11 mouse cellular contexts compared by ENCODE assay signal in genomic region chr16:50293502-50294228, GRCm38 (mm10).
DNase-seq lines count a peak whose midpoint lies in the region; ATAC-seq and TF ChIP-seq lines count a peak whose summit lies in the region.
"Had no signal": no experiment of that assay in that cellular context is flagged by ENCODE, and none has a peak within 500 bp of the region (broad histone marks: within the 10 kb centered on the region; RNA-seq: fewer than 3 reads in every experiment).

No protein-coding gene starts in this region.

- no peak for TF ChIP-seq EP300 in MEL (IDR thresholded peaks at IDR 0.05; ENCODE audit: low read depth in 1 of 2, low read length in 2 of 2)

- no peak for DNase-seq in forebrain, embryonic 11.5 days (ENCODE audit: low spot score)
- DNase-seq in limb, embryonic 14.5 days (ENCODE audit: low spot score): peak; percentile 30
- DNase-seq in limb, embryonic 10.5 days (ENCODE audit: low spot score): no peak
- DNase-seq in MEL (ENCODE audit: low read depth, low spot score): peak; percentile 73
- DNase-seq in induced T-regulatory cell, adult 2 months (ENCODE audit: low read depth): peak; percentile 44
- DNase-seq in gastrocnemius, adult 8-10 months (ENCODE audit: low spot score in 2 of 2): no peak
- DNase-seq: cerebellum, postnatal 36 days; thymus, adult 2 months had no signal

- no peak overlapping the region for H3K4me3 ChIP-seq in forebrain, embryonic 12.5 days (replicated peaks)
- no peak overlapping the region for H3K4me3 ChIP-seq in forebrain, embryonic 11.5 days (ENCODE audit: low read depth, low read length)
- no peak overlapping the region for H3K4me3 ChIP-seq in limb, embryonic 14.5 days (replicated peaks; ENCODE audit: low read length)
- no peak overlapping the region for H3K4me3 ChIP-seq in limb, embryonic 10.5 days
- H3K4me3 ChIP-seq in MEL (ENCODE audit: control insufficient read depth in 1 of 2, insufficient read depth in 1 of 2, low read depth in 2 of 2, low read length in 2 of 2): no peak overlapping the region
- H3K4me3 ChIP-seq in neural tube, embryonic 15.5 days (replicated peaks): no peak overlapping the region

- 0 out of 2 replicates have a peak, but pooled peaks have one; percentile 27 for ATAC-seq in forebrain, embryonic 12.5 days (ENCODE audit: low FRiP score)
- ATAC-seq in forebrain, embryonic 11.5 days (replicated peaks; ENCODE audit: low FRiP score): no peak
- ATAC-seq in limb, embryonic 14.5 days (ENCODE audit: low FRiP score, low read depth): no peak
- no peak for ATAC-seq in neural tube, embryonic 15.5 days (ENCODE audit: low FRiP score)

- H3K4me2 ChIP-seq in forebrain, embryonic 12.5 days: no peak overlapping the region
- no peak overlapping the region for H3K4me2 ChIP-seq in forebrain, embryonic 11.5 days (ENCODE audit: low read depth, low read length, severe bottlenecking)
- H3K4me2 ChIP-seq in limb, embryonic 14.5 days (replicated peaks; ENCODE audit: low read depth, low read length, severe bottlenecking): no peak overlapping the region
- no peak overlapping the region for H3K4me2 ChIP-seq in neural tube, embryonic 15.5 days

- WGBS in forebrain, embryonic 12.5 days: 76% methylated on average over 4 of the region's 4 CpGs
- WGBS in forebrain, embryonic 11.5 days: 80% methylated on average over 4 of the region's 4 CpGs
- WGBS in limb, embryonic 14.5 days: 74% methylated on average over 4 of the region's 4 CpGs
- 83% methylated on average over 4 of the region's 4 CpGs for WGBS in limb, embryonic 10.5 days
- WGBS in neural tube, embryonic 15.5 days: 91% methylated on average over 4 of the region's 4 CpGs

- H3K27me3 ChIP-seq in forebrain, embryonic 12.5 days: no peaks in the 10 kb centered on the region
- no peaks in the 10 kb centered on the region for H3K27me3 ChIP-seq in forebrain, embryonic 11.5 days (ENCODE audit: control insufficient read depth, insufficient read depth, low read length)
- H3K27me3 ChIP-seq in limb, embryonic 14.5 days (ENCODE audit: control insufficient read depth, insufficient read depth, low read length): no peaks in the 10 kb centered on the region
- no peaks in the 10 kb centered on the region for H3K27me3 ChIP-seq in limb, embryonic 10.5 days (ENCODE audit: low read depth, poor library complexity, severe bottlenecking)
- H3K27me3 ChIP-seq in MEL (ENCODE audit: control insufficient read depth in 1 of 2, insufficient read depth in 2 of 2, low read length in 2 of 2): no peaks in the 10 kb centered on the region
- H3K27me3 ChIP-seq in neural tube, embryonic 15.5 days (replicated peaks): no peaks in the 10 kb centered on the region

- TF ChIP-seq RAD21 in MEL (IDR thresholded peaks at IDR 0.05; ENCODE audit: low read depth, low read length): peak; percentile 49

- peak in 2 of 3 experiments; percentile 43 to 68; a peak in 4 of 6 replicates for TF ChIP-seq CTCF in MEL (IDR thresholded peaks at IDR 0.05 in 2 of 3, conservative IDR thresholded peaks at IDR 0.05 in 1 of 3; ENCODE audit: control insufficient read depth in 1 of 3, insufficient read depth in 1 of 3, low read depth in 2 of 3, low read length in 3 of 3, poor library complexity in 1 of 3, severe bottlenecking in 1 of 3)

- H3K36me3 ChIP-seq in forebrain, embryonic 12.5 days (replicated peaks): no peaks in the 10 kb centered on the region
- no peaks in the 10 kb centered on the region for H3K36me3 ChIP-seq in forebrain, embryonic 11.5 days (ENCODE audit: control insufficient read depth, insufficient read depth, low read length)
- H3K36me3 ChIP-seq in limb, embryonic 14.5 days (ENCODE audit: control insufficient read depth, insufficient read depth, low read length): no peaks in the 10 kb centered on the region
- H3K36me3 ChIP-seq in limb, embryonic 10.5 days: no peaks in the 10 kb centered on the region
- peaks cover 0 to 37% of the 10 kb centered on the region in 2 experiments; a peak in 2 of 4 replicates for H3K36me3 ChIP-seq in MEL (ENCODE audit: control insufficient read depth in 1 of 2, insufficient read depth in 2 of 2, low read length in 2 of 2)
- H3K36me3 ChIP-seq in neural tube, embryonic 15.5 days: no peaks in the 10 kb centered on the region

- H3K27ac ChIP-seq in forebrain, embryonic 12.5 days: no peak overlapping the region
- H3K27ac ChIP-seq in forebrain, embryonic 11.5 days (ENCODE audit: low read depth, low read length): no peak overlapping the region
- H3K27ac ChIP-seq in limb, embryonic 14.5 days (replicated peaks; ENCODE audit: low read depth, low read length): no peak overlapping the region
- no peak overlapping the region for H3K27ac ChIP-seq in limb, embryonic 10.5 days
- H3K27ac ChIP-seq in MEL (ENCODE audit: control insufficient read depth, low read depth, low read length): peak overlapping the region; percentile 31; the same call in 1 of the 2 replicates
- no peak overlapping the region for H3K27ac ChIP-seq in neural tube, embryonic 15.5 days (replicated peaks)
- H3K27ac ChIP-seq: liver, embryonic 14.5 days had no signal

- no peak for TF ChIP-seq POLR2A in limb, embryonic 14.5 days (IDR thresholded peaks at IDR 0.05; ENCODE audit: borderline replicate concordance, extremely low read depth, insufficient read depth, insufficient read length)
- TF ChIP-seq POLR2A in MEL (IDR thresholded peaks at IDR 0.05; ENCODE audit: control insufficient read depth in 1 of 2, insufficient read depth in 1 of 2, low read depth in 1 of 2, low read length in 2 of 2, poor library complexity in 1 of 2): no peak

- H3K79me2 ChIP-seq in MEL (ENCODE audit: control insufficient read depth, insufficient read depth, low read length, poor library complexity): no peaks in the 10 kb centered on the region

- H3K4me1 ChIP-seq in forebrain, embryonic 12.5 days: no peaks in the 10 kb centered on the region
- no peaks in the 10 kb centered on the region for H3K4me1 ChIP-seq in forebrain, embryonic 11.5 days (replicated peaks; ENCODE audit: control insufficient read depth, insufficient read depth, low read length)
- H3K4me1 ChIP-seq in limb, embryonic 14.5 days (ENCODE audit: control insufficient read depth, insufficient read depth, low read length): no peaks in the 10 kb centered on the region
- H3K4me1 ChIP-seq in limb, embryonic 10.5 days: peaks cover 17% of the 10 kb centered on the region
- H3K4me1 ChIP-seq in MEL (ENCODE audit: control insufficient read depth in 1 of 2, insufficient read depth in 2 of 2, low read length in 2 of 2): peaks cover 15 to 18% of the 10 kb centered on the region in 2 experiments
- H3K4me1 ChIP-seq in neural tube, embryonic 15.5 days: no peaks in the 10 kb centered on the region

- no peaks in the 10 kb centered on the region for H3K9me3 ChIP-seq in forebrain, embryonic 12.5 days
- no peaks in the 10 kb centered on the region for H3K9me3 ChIP-seq in forebrain, embryonic 11.5 days (ENCODE audit: control insufficient read depth, low read length)
- H3K9me3 ChIP-seq in limb, embryonic 14.5 days (ENCODE audit: control insufficient read depth, low read length): no peaks in the 10 kb centered on the region
- H3K9me3 ChIP-seq in limb, embryonic 10.5 days (replicated peaks): no peaks in the 10 kb centered on the region
- no peaks in the 10 kb centered on the region for H3K9me3 ChIP-seq in MEL (replicated peaks; ENCODE audit: insufficient read depth, low read length)
- no peaks in the 10 kb centered on the region for H3K9me3 ChIP-seq in neural tube, embryonic 15.5 days (replicated peaks)

- H3K9ac ChIP-seq in forebrain, embryonic 12.5 days: no peak overlapping the region
- no peak overlapping the region for H3K9ac ChIP-seq in forebrain, embryonic 11.5 days (ENCODE audit: low read length)
- H3K9ac ChIP-seq in limb, embryonic 14.5 days (ENCODE audit: low read depth, low read length, severe bottlenecking): no peak overlapping the region
- H3K9ac ChIP-seq in MEL (ENCODE audit: control insufficient read depth, low read depth, low read length, poor library complexity, severe bottlenecking): peak overlapping the region; percentile 14; the same call in 1 of the 2 replicates
- no peak overlapping the region for H3K9ac ChIP-seq in neural tube, embryonic 15.5 days (replicated peaks)
- H3K9ac ChIP-seq: liver, embryonic 14.5 days had no signal

TF ChIP-seq in MEL, 35 proteins besides CTCF, POLR2A, EP300 and RAD21:
- peak; percentile 73 for TF ChIP-seq SMC3 (IDR thresholded peaks at IDR 0.05; ENCODE audit: low read depth, low read length)
- no peak for TF ChIP-seq RCOR1 (IDR thresholded peaks at IDR 0.05; ENCODE audit: low read depth, low read length)
- peak; percentile 38; the same call in 1 of the 2 replicates for TF ChIP-seq ZC3H11A (IDR thresholded peaks at IDR 0.05; ENCODE audit: low read depth, low read length)
- no peak for TF ChIP-seq TCF12 (IDR thresholded peaks at IDR 0.05; ENCODE audit: low read depth, low read length)
- no peak for TF ChIP-seq BHLHE40 (IDR thresholded peaks at IDR 0.05; ENCODE audit: borderline replicate concordance, low read depth, low read length)

Comparison
In these comparisons a context has a peak if more than half of its experiments do, and no peak if none do; other contexts are left out.
1. DNase-seq: peak in limb, embryonic 14.5 days (single experiment), MEL (single experiment) and induced T-regulatory cell, adult 2 months (single experiment); none in forebrain, embryonic 11.5 days (single experiment), limb, embryonic 10.5 days (single experiment) and gastrocnemius, adult 8-10 months (0 of 2).